Mouse (Mus musculus): Measurements from ENCODE around the gene Tmem269.

GRCm38 (mm10) chr4:119233256-119233901 lies 15.4 kb upstream of the Tmem269 start:
- TF ChIP-seq CTCF (IDR thresholded peaks at IDR 0.05; ENCODE audit: extremely low read depth, insufficient read depth, insufficient read length, insufficient replicate concordance) (no peak), POLR2A (IDR thresholded peaks at IDR 0.05; ENCODE audit: low read depth, low read length) (no peak)
